Mouse (Mus musculus) ES-Bruce4 (cell line): Measurements from ENCODE around the gene Pkm.

Source experiments
- CTCF ChIP-seq: IDR thresholded peaks from one replicate; pipeline ENCODE4 v1.8.1; 2011; ENCODE audit warnings: low read depth, low read length
- EP300 ChIP-seq: IDR thresholded peaks from 2 replicates; pipeline ENCODE4 v1.6.1; 2011; ENCODE audit warnings: low read depth, low read length; ENCODE audit not compliant: insufficient read depth
- POLR2A ChIP-seq: IDR thresholded peaks from one replicate; pipeline ENCODE4 v1.8.1; 2011; ENCODE audit warnings: low read length; ENCODE audit not compliant: insufficient read depth

- TF ChIP-seq CTCF (peak; percentile 33), POLR2A (peak; percentile 14), EP300 (peak; percentile 84)
Measured at GRCm38 (mm10) chr9:59656635-59657617, 758 bp downstream of the Pkm start.
